Mouse (Mus musculus): ENCODE results near the gene Xlr5b. TPM values are rescaled to one million over a fixed set of nuclear protein-coding genes. Genes with fewer than 3 reads are reported as not detected.

Xlr5b gene
- polyA plus RNA-seq (2012; ENCODE audit: low replicate concordance), result not detected in 2 replicates

DNA sequence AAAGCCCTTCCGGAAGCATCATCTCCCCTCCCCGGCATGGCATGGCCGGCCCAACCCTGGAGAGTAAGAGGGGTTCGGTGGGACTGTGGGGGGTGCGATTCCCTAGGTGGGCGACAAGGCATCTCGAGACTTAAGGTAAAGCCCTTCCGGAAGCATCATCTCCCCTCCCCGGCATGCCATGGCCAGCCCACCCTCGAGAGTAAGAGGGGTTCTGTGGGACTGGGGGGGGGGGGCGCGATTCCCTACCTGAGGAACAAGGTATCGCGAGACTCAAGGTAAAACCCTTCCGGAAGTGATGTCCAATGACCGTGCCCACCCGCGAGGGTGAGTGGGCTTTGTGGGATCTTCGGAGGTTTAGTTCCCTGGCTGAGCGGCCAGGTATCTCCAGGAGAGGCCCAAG lies at the start of gene Xlr5b:
Xlr5b (plus strand) TSS at position 301 of the 400 bp plus-strand sequence.

DNA sequence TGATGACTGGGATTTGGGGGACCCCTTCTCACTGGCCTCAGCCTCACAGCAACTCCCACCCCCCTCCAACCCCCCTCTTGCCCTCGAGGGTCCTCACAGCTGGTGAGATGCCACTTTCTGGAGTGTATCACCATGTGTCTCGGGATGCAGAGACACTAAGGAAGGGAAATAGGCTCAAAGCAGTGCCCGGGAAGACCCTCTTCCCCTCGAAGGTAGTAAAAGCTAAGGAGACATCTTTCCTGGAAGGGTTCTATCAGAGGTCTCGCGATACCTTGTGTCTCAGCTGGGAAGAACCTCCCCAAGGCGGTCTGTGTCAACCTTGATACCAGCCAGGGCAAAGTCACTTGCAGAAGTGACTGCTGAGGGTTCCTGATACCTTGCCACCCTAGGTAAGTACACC lies 31.8 kb upstream of the Xlr5b start, which contains the start of gene Gm14685:
Gm14685 (plus strand) TSS at position 301 of the 400 bp plus-strand sequence.

DNA sequence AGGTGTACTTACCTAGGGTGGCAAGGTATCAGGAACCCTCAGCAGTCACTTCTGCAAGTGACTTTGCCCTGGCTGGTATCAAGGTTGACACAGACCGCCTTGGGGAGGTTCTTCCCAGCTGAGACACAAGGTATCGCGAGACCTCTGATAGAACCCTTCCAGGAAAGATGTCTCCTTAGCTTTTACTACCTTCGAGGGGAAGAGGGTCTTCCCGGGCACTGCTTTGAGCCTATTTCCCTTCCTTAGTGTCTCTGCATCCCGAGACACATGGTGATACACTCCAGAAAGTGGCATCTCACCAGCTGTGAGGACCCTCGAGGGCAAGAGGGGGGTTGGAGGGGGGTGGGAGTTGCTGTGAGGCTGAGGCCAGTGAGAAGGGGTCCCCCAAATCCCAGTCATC lies 754 bp downstream of the Xlr5b start, which contains the start of gene DXBay18:
DXBay18 (minus strand) TSS at position 101 of the 400 bp plus-strand sequence.

DNA sequence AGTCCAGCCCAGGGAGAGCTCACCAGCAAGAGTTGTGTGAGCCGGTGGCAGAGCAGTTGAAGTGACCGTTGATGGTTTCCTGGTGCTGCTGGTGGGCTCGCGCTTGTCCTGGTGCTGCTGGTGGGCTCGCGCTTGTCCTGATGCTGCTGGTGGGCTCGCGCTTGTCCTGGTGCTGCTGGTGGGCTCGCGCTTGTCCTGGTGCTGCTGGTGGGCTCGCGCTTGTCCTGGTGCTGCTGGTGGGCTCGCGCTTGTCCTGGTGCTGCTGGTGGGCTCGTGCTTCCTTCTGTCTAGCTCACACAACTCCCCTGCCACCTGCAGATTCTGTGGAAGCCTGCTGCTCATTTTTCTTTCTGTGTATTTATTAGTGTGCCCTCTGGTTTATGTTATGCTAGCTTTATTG lies 28.3 kb downstream of the Xlr5b start, which contains the start of gene Spin2d:
Spin2d (minus strand) TSS at position 101 of the 400 bp plus-strand sequence.

GRCm38 (mm10) chrX:73191934-73192333 lies 43.3 kb downstream of the Xlr5b start, which contains the start of gene Xlr3b:
Xlr3b (plus strand) TSS chrX:73192207.

Other genes with a start within 250 kb of the Xlr5b start
- 0.55 and 5.8 TPM in 2 replicates for gene Cetn2, start 230.4 kb upstream of the Xlr5b start, polyA plus RNA-seq (2012; ENCODE audit: low replicate concordance)
- gene Nsdhl, start 230.2 kb upstream of the Xlr5b start, polyA plus RNA-seq (2012; ENCODE audit: low replicate concordance), result 0.55 and 1.4 TPM in 2 replicates
- not detected in 2 replicates for gene Zfp185, start 161.5 kb upstream of the Xlr5b start, polyA plus RNA-seq (2012; ENCODE audit: low replicate concordance)
- not detected in 2 replicates for gene Pnma5, start 111.7 kb upstream of the Xlr5b start, polyA plus RNA-seq (2012; ENCODE audit: low replicate concordance)
- gene Pnma3, start 84.0 kb upstream of the Xlr5b start, polyA plus RNA-seq (2012; ENCODE audit: low replicate concordance), result not detected in 2 replicates
- 0.46 and 0.94 TPM in 2 replicates for gene Xlr4a, start 66.3 kb upstream of the Xlr5b start, polyA plus RNA-seq (2012; ENCODE audit: low replicate concordance)
- not detected in 2 replicates for gene Xlr3a, start 51.7 kb upstream of the Xlr5b start, polyA plus RNA-seq (2012; ENCODE audit: low replicate concordance)
- 0.04 TPM in 1 of 2 replicates, not detected in the other for gene Gm14685, start 31.7 kb upstream of the Xlr5b start, polyA plus RNA-seq (2012; ENCODE audit: low replicate concordance)
- not detected in 2 replicates for gene DXBay18, start 654 bp downstream of the Xlr5b start, polyA plus RNA-seq (2012; ENCODE audit: low replicate concordance)
- not detected in 2 replicates for gene Spin2d, start 28.2 kb downstream of the Xlr5b start, polyA plus RNA-seq (2012; ENCODE audit: low replicate concordance)
- not detected in 2 replicates for gene Xlr3b, start 43.4 kb downstream of the Xlr5b start, polyA plus RNA-seq (2012; ENCODE audit: low replicate concordance)
- gene Xlr4b, start 65.5 kb downstream of the Xlr5b start, polyA plus RNA-seq (2012; ENCODE audit: low replicate concordance), result 2.9 and 7.0 TPM in 2 replicates
- gene F8a, start 79.5 kb downstream of the Xlr5b start, polyA plus RNA-seq (2012; ENCODE audit: low replicate concordance), result 20.1 and 52.4 TPM in 2 replicates
- 0.91 and 2.7 TPM in 2 replicates for gene Xlr4c, start 94.3 kb downstream of the Xlr5b start, polyA plus RNA-seq (2012; ENCODE audit: low replicate concordance)
- not detected in 2 replicates for gene Xlr3c, start 116.6 kb downstream of the Xlr5b start, polyA plus RNA-seq (2012; ENCODE audit: low replicate concordance)
- not detected in 2 replicates for gene Xlr5a, start 144.2 kb downstream of the Xlr5b start, polyA plus RNA-seq (2012; ENCODE audit: low replicate concordance)
- not detected in 2 replicates for gene Xlr5c, start 144.2 kb downstream of the Xlr5b start, polyA plus RNA-seq (2012; ENCODE audit: low replicate concordance)
- gene Gm45015, start 188.0 kb downstream of the Xlr5b start, polyA plus RNA-seq (2012; ENCODE audit: low replicate concordance), result not detected in 2 replicates
- 5.2 and 6.1 TPM in 2 replicates for gene Zfp275, start 193.8 kb downstream of the Xlr5b start, polyA plus RNA-seq (2012; ENCODE audit: low replicate concordance)
- gene Gm18336, start 249.9 kb downstream of the Xlr5b start, polyA plus RNA-seq (2012; ENCODE audit: low replicate concordance), result not detected in 2 replicates

Data from hematopoietic multipotent progenitor cell, adult 10-12 weeks (in vitro differentiated cells).